Mouse (Mus musculus): ENCODE data around the gene Best3. TPM values are rescaled to one million over a fixed set of nuclear protein-coding genes. Genes with fewer than 3 reads are reported as not detected.
A peak's percentile ranks its signal among the peaks of the same experiment; 100 is the strongest.

Gene Best3
- polyA plus RNA-seq, 1 experiment from 2014 or later, result 1.0 TPM

DNA sequence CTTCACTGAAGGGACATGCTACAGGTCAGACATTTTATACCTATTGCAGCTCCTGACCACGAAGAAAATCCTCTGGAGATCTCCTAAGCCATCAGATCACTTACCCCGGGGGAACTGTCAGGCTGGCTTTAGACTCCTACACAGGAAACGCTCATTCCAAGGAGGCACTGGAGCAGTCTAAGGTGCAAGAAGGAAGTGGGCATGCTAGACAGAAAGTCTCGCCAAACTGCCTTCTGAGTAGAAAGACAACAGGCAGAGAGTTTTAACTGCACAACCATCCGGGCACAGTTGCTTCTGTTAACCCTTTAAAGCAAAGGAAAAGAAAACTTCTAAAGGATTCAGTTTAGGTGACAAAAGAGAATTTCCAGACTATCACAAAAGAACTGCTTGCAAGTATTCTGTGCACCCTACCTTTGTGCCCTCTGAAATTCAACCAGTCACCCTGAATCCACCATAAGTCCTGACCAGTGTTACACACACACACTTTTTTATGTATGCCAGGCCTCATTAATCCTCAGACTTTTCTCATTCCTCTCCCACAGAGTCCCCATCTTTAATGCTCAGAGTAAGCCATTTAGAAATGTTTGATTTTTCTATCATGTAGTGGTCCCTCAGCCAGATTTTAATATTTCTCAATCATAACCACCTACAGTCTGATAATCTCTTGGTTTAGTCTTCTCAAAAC, 28.1 kb upstream of the Best3 start:
- Histone ChIP-seq H3K4me1 (0 out of 2 replicates have a peak, but pooled peaks cover 4% of the 10 kb centered on the region), H3K4me3 (no peak overlapping the region), H3K4me2 (replicated peaks) (no peak overlapping the region), H3K27me3 (no peaks in the 10 kb centered on the region), H3K36me3 (0 out of 2 replicates have a peak, but pooled peaks cover 5% of the 10 kb centered on the region), H3K9me3 (no peaks in the 10 kb centered on the region), H3K9ac (no peak overlapping the region), H3K27ac (no peak overlapping the region)
- no peak for ATAC-seq (ENCODE audit: low FRiP score, low read depth)
- 32% methylated on average over 5 of the region's 5 CpGs for WGBS

DNA sequence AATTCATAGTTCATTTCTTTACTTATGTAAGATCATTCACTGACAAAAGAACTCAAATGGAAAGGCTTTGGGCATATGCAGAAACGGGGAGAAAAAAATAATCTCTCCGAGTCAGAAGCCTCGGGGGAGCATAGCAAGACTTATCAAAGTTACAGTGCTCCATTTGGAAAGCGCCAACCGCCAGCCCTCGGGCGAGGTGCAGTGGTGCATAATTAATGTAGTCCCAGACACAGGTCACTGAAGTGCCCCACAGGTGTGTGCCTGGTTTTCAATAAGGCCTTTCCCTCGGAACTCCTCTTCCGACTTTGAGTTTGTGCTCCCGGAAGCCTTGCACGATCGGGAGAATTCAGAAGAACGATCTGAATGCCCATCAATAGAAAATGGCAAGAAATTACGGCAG, 24.0 kb upstream of the Best3 start:
- ATAC-seq (ENCODE audit: low FRiP score, low read depth), result no peak
- Histone ChIP-seq H3K27ac (no peak overlapping the region), H3K27me3 (no peaks in the 10 kb centered on the region), H3K4me3 (no peak overlapping the region), H3K36me3 (no peaks in the 10 kb centered on the region), H3K4me2 (replicated peaks) (no peak overlapping the region), H3K4me1 (peaks cover 6% of the 10 kb centered on the region; the same call in 1 of the 2 replicates), H3K9ac (no peak overlapping the region), H3K9me3 (no peaks in the 10 kb centered on the region)
- 70% methylated on average over 14 of the region's 14 CpGs for WGBS

DNA sequence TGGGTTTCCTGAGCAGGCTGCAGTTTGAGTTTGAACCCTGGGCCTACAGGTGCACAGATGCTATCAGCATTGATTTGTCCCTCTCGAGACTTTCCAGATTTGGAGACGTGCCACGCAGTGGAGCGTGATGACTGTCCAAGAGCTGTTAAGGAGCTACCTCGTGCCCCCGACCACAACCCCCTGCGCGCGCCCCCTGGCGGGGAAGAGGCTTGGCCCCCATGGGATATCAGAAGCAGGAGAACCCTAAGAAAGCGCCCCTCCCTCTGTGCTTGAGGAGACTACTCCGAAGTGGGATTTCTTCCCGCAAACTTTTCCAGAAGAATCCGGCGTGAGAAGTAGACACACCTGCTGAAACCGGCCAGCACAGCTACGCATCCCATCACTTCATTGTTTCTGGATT, 23.3 kb upstream of the Best3 start:
- H3K9ac ChIP-seq, result no peak overlapping the region
- ATAC-seq (ENCODE audit: low FRiP score, low read depth), result no peak
- 57% methylated on average over 17 of the region's 17 CpGs for WGBS
- H3K4me3 ChIP-seq, result no peak overlapping the region
- H3K27ac ChIP-seq, result no peak overlapping the region
- no peaks in the 10 kb centered on the region for H3K9me3 ChIP-seq
- H3K4me1 ChIP-seq, result peaks cover 5% of the 10 kb centered on the region; the same call in 1 of the 2 replicates
- H3K36me3 ChIP-seq, result no peaks in the 10 kb centered on the region
- no peaks in the 10 kb centered on the region for H3K27me3 ChIP-seq
- no peak overlapping the region for H3K4me2 ChIP-seq (replicated peaks)

DNA sequence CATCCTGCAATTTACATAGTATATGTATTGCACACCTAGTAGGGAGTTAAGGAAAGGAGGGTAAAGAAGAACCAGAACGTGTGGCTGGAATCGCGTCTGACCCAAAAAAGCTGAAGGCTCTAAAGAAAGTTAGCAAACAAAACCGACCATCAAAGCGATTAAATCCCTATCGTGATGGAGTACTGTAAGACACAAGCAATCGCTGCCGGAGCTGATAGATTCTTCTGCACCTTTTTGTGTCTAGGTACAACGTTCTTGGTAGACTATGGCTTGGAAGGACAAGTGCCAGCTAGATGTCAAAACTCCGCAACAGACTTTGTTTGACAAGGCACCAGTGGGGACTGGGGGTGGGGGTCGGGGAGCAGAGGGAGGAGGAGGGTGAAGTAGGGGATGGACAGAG, 22.0 kb upstream of the Best3 start:
- Histone ChIP-seq H3K4me2 (replicated peaks) (peak overlapping the region; percentile 23), H3K4me1 (peaks cover 2% of the 10 kb centered on the region; the same call in 1 of the 2 replicates), H3K27me3 (no peaks in the 10 kb centered on the region), H3K9ac (no peak overlapping the region), H3K9me3 (no peaks in the 10 kb centered on the region), H3K36me3 (no peaks in the 10 kb centered on the region), H3K27ac (no peak overlapping the region), H3K4me3 (peak overlapping the region; percentile 19)
- 80% methylated on average over 11 of the region's 11 CpGs for WGBS
- ATAC-seq (ENCODE audit: low FRiP score, low read depth), result no peak

DNA sequence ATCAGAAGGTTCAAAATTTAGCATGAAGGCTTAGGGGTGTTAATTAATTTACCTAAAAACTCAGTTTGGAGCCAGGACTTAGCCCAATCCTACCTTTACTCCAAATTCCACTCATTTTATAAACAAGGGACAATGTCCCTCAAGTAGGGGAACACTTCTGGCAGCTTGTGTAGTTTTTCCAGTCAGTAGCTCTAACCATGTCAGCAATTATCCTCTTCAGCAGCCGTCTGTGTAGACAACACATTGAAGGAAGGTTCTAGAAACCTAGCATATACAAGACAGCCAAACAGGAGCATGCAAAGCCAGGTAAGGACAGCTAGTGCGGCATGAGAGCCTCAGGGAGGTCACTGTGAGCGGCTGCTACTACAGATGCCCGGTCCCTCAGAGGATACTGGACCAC, 21.5 kb upstream of the Best3 start:
- Histone ChIP-seq H3K9me3 (no peaks in the 10 kb centered on the region), H3K27ac (no peak overlapping the region), H3K9ac (no peak overlapping the region), H3K4me1 (peaks cover 2% of the 10 kb centered on the region; the same call in 1 of the 2 replicates), H3K27me3 (no peaks in the 10 kb centered on the region), H3K36me3 (no peaks in the 10 kb centered on the region), H3K4me3 (no peak overlapping the region), H3K4me2 (replicated peaks) (no peak overlapping the region)
- 77% methylated on average over 4 of the region's 4 CpGs for WGBS
- ATAC-seq (ENCODE audit: low FRiP score, low read depth), result no peak

DNA sequence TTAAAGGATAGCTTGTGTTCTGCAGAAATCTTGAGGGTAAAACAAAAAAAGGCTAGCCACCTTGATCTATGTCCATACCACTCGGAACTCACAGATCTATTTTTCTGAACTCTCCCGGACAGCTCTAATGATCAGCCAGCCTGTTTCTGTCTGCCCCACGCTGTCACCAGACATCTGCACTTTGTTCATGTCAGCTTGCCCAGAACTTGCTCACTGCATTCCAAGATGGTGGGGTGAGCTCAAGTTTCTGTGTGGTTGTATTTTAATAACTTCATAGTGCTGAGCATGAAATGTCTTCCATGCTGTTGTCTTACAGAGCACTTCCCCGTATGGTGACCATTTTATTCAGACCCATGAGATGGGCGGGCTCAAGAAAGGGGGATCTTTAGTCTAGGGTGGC, 20.8 kb upstream of the Best3 start:
- Histone ChIP-seq H3K4me2 (replicated peaks) (no peak overlapping the region), H3K9ac (no peak overlapping the region), H3K27me3 (no peaks in the 10 kb centered on the region), H3K36me3 (no peaks in the 10 kb centered on the region), H3K4me3 (no peak overlapping the region), H3K4me1 (peaks cover 2% of the 10 kb centered on the region; the same call in 1 of the 2 replicates), H3K9me3 (no peaks in the 10 kb centered on the region), H3K27ac (no peak overlapping the region)
- no peak for ATAC-seq (ENCODE audit: low FRiP score, low read depth)
- 36% methylated on average over 5 of the region's 5 CpGs for WGBS

DNA sequence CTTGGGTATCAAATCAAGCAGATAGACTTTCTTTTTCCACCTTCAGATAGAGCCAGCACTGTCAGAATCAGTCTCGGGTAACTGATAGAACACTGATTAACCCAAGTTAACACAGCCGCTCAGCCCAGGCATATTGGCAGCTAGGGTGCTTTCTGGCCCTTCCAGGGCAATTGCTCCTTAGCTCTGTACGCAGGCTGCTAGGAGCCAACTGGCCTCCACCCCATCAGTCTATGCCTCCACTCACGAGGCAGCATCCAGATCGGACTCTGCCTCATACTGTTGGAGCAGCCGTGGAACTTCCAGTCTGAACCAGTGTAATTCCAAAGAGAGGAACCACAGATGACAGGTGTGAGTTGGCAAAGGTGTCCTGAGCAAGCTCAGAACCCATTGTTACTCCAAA, 20.0 kb upstream of the Best3 start:
- Histone ChIP-seq H3K27me3 (no peaks in the 10 kb centered on the region), H3K4me2 (replicated peaks) (no peak overlapping the region), H3K9ac (no peak overlapping the region), H3K36me3 (no peaks in the 10 kb centered on the region), H3K27ac (no peak overlapping the region), H3K4me1 (peaks cover 2% of the 10 kb centered on the region; the same call in 1 of the 2 replicates), H3K9me3 (no peaks in the 10 kb centered on the region), H3K4me3 (no peak overlapping the region)
- WGBS, result 81% methylated on average over 6 of the region's 6 CpGs
- ATAC-seq (ENCODE audit: low FRiP score, low read depth), result no peak

DNA sequence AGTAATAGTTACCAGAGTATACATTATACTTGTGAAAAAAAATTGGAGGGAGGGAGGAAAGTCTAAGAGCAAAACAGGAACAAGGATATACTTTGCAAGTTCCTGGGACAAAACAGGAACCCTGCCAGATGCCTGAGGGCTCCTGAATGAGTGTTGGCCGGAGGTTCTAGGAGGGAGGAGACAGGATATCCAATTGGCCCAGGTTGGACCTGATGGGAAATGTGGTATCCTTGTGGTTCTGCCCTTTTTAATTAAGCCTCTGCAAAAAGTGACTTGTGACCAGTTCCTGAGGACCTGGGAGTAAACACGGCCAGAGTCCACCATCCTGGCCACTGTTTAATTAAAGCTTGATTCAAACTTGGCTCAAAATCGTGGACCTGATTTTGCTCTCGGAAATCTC, 17.4 kb upstream of the Best3 start:
- ATAC-seq (ENCODE audit: low FRiP score, low read depth), result no peak
- Histone ChIP-seq H3K27me3 (no peaks in the 10 kb centered on the region), H3K4me2 (replicated peaks) (no peak overlapping the region), H3K27ac (no peak overlapping the region), H3K36me3 (no peaks in the 10 kb centered on the region), H3K9ac (no peak overlapping the region), H3K4me3 (no peak overlapping the region), H3K4me1 (no peaks in the 10 kb centered on the region), H3K9me3 (no peaks in the 10 kb centered on the region)
- WGBS, result 78% methylated on average over 4 of the region's 4 CpGs

DNA sequence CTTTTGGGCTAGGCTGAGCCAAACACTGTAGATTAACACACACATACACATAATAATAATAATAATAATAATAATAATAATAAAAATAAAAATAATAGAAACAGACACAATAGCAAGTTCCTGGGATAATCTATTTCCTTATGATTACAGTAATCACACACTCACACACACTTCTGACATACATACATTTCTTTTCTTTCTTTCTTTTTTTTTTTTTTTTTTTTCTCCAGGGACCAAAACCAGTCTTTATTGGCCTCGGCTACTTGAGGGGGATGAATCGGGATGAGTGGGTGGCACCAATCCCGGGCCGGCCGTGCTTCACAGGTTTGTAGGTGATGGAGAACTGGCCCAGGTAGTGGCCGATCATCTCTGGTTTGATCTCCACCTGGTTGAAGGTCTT, 13.6 kb upstream of the Best3 start, which contains the start of gene Gm10271:
Gm10271 (minus strand) TSS at position 101 of the 400 bp plus-strand sequence.
- H3K36me3 ChIP-seq, result no peaks in the 10 kb centered on the region
- H3K4me1 ChIP-seq, result no peaks in the 10 kb centered on the region
- H3K4me2 ChIP-seq (replicated peaks), result no peak within 1 kb of the TSS
- H3K9me3 ChIP-seq, result no peaks in the 10 kb centered on the region
- no peak for ATAC-seq (ENCODE audit: low FRiP score, low read depth)
- 91% methylated on average over 6 of the region's 6 CpGs for WGBS
- no peak within 1 kb of the TSS for H3K9ac ChIP-seq
- no peak within 1 kb of the TSS for H3K4me3 ChIP-seq
- no peaks in the 10 kb centered on the region for H3K27me3 ChIP-seq
- no peak within 1 kb of the TSS for H3K27ac ChIP-seq

DNA sequence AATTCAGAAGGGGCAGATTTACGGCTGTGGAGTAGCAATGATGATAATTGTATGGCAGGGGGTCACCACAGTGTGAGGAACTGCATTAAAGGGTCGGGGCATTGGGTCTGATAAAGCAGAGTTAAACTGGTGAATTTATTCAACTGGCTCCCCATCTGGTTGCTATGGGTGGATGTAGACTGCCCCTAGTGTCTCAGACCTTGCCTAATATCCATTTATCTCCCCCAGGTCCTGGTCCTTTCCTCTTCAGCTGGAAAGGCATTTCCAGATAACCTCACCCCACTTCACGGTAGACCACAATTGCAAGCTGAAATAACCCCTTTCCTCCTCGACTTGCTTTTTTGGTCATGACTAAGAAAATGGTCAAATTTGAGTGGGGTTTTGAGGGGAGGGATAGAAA, 8.7 kb upstream of the Best3 start:
- no peak for ATAC-seq (ENCODE audit: low FRiP score, low read depth)
- H3K27me3 ChIP-seq, result no peaks in the 10 kb centered on the region
- no peaks in the 10 kb centered on the region for H3K9me3 ChIP-seq
- H3K4me3 ChIP-seq, result no peak overlapping the region
- H3K9ac ChIP-seq, result no peak overlapping the region
- no peak overlapping the region for H3K4me2 ChIP-seq (replicated peaks)
- 45% methylated on average over 4 of the region's 4 CpGs for WGBS
- H3K27ac ChIP-seq, result no peak overlapping the region
- H3K4me1 ChIP-seq, result no peaks in the 10 kb centered on the region
- no peaks in the 10 kb centered on the region for H3K36me3 ChIP-seq

DNA sequence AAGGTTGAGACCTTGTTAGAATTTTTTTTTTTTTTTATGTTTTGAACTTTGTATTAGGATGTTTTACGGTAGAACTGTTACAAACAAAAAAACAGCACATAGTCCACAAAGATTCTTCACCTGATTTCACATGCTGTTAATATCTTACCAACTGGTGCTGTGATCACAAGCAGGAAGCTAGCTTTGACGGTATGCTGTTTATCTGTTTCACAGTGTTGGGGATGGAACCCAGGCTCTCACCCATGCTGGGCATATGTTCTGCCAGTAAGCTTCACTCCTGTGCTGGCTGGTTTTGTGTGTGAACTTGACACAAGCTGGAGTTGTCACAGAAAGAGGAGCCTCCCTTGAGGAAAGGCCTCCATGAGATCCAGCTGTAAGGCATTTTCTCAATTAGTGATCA, 8.3 kb upstream of the Best3 start:
- no peak for ATAC-seq (ENCODE audit: low FRiP score, low read depth)
- Histone ChIP-seq H3K4me3 (no peak overlapping the region), H3K4me2 (replicated peaks) (no peak overlapping the region), H3K9me3 (no peaks in the 10 kb centered on the region), H3K27ac (no peak overlapping the region), H3K4me1 (no peaks in the 10 kb centered on the region), H3K27me3 (no peaks in the 10 kb centered on the region), H3K36me3 (no peaks in the 10 kb centered on the region), H3K9ac (no peak overlapping the region)
- 84% methylated on average over 2 of the region's 2 CpGs for WGBS

DNA sequence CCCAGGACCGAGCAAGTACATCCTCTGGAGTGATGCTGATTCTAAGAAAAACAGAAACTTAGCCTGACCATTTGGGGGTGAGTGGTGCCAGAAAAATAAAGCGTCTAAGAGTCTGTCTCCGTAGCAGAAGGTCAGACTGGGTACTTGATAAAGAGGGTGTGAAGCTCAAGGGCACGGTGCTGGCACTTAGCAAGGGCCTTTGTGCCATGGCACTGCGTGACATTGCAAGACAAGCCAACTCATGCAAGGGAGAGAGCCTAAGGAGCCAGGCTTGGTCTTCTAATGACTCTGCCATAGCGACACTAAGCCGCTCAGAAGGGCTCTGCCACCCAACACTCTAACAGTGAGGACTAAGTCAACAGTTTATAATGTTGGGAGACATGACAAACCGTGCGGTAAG, 7.3 kb upstream of the Best3 start:
- no peaks in the 10 kb centered on the region for H3K36me3 ChIP-seq
- 92% methylated on average over 9 of the region's 9 CpGs for WGBS
- ATAC-seq (ENCODE audit: low FRiP score, low read depth), result no peak
- no peak overlapping the region for H3K27ac ChIP-seq
- H3K27me3 ChIP-seq, result no peaks in the 10 kb centered on the region
- H3K4me3 ChIP-seq, result no peak overlapping the region
- no peak overlapping the region for H3K9ac ChIP-seq
- no peaks in the 10 kb centered on the region for H3K9me3 ChIP-seq
- H3K4me1 ChIP-seq, result no peaks in the 10 kb centered on the region
- no peak overlapping the region for H3K4me2 ChIP-seq (replicated peaks)

DNA sequence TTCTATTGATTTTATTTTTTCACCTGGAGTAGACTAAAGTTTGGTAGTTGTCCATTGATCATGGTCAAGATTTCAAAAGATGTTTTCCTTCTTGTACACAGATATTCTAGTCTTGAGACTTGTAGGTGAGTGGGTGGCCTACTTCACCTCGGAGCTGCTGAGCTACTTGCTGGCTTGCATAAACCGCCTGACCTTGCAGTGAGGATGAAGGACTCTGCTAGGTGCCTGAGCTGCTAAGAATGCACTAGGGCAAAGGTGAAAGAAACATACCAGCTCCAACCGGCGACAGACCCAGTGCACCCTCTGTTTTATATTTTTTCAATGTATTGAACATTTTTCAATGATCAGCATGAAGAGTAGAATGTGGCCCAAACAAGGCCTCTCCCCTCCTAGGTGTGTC, 5.8 kb upstream of the Best3 start:
- Histone ChIP-seq H3K4me3 (no peak overlapping the region), H3K9me3 (no peaks in the 10 kb centered on the region), H3K4me2 (replicated peaks) (no peak overlapping the region), H3K4me1 (no peaks in the 10 kb centered on the region), H3K27me3 (no peaks in the 10 kb centered on the region), H3K27ac (no peak overlapping the region), H3K36me3 (no peaks in the 10 kb centered on the region), H3K9ac (no peak overlapping the region)
- 88% methylated on average over 4 of the region's 4 CpGs for WGBS
- no peak for ATAC-seq (ENCODE audit: low FRiP score, low read depth)

All from limb, embryonic 13.5 days (tissue).